Mouse (Mus musculus): Measurements from ENCODE around the gene Hipk2.

DNA sequence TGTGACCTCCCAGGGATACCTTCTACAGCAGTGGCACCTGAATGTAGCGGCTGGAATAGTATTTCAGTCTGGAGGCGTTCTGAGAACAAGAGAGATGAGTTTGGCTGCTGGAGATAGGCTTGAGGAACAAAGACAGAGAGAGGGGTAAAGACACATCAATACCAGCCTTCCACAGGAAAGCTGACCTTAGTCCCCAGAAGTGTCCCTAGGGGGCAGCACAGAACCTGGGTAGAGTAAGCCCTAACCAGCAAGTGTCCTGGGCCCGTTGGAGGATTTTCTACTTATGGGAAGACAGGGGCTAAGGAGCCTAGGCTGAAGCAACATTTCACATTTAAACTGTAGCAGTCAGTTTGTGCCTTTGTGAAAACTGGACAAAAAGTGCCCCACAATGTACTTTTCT is 226.4 kb downstream of the Hipk2 start:
- TF ChIP-seq CTCF (conservative IDR thresholded peaks at IDR 0.05; ENCODE audit: low read length) (peak; percentile 48), NANOG (IDR thresholded peaks at IDR 0.05; ENCODE audit: borderline replicate concordance, low read length) (no peak)
